Mouse (Mus musculus) spleen, adult 2 months (tissue): ENCODE data around the gene Fgfr2.

Experiments used
- CTCF ChIP-seq: fragments of 200-500 bp; IDR thresholded peaks from 2 replicates; pipeline ENCODE4 v1.5.1; 2011; ENCODE audit warnings: mild to moderate bottlenecking, inconsistent platforms; ENCODE audit not compliant: insufficient read depth, insufficient read length, insufficient replicate concordance; ENCODE audit errors: extremely low read depth
- POLR2A ChIP-seq: fragments of 200-500 bp; IDR thresholded peaks from 2 replicates; pipeline ENCODE4 v1.6.1; 2011; ENCODE audit warnings: low read depth, low read length, inconsistent platforms

- TF ChIP-seq CTCF (no peak), POLR2A (no peak)
These were observed 564.9 kb downstream of the Fgfr2 start for GRCm38 (mm10) chr7:132558141-132558736.
